Mouse (Mus musculus) cerebellum, adult 2 months (tissue): Measurements from ENCODE around the gene Cryz.

Source experiments
- CTCF ChIP-seq: fragments of 200-500 bp; IDR thresholded peaks from 2 replicates; pipeline ENCODE4 v1.5.1; 2011; ENCODE audit warnings: low read depth, mild to moderate bottlenecking, control low read depth, low read length, moderate library complexity, borderline replicate concordance; ENCODE audit not compliant: insufficient read depth
- POLR2A ChIP-seq: fragments of 200-500 bp; IDR thresholded peaks from 2 replicates; pipeline ENCODE4 v1.6.1; 2011; ENCODE audit warnings: low read length, control low read depth, borderline replicate concordance; ENCODE audit not compliant: insufficient read depth

DNA sequence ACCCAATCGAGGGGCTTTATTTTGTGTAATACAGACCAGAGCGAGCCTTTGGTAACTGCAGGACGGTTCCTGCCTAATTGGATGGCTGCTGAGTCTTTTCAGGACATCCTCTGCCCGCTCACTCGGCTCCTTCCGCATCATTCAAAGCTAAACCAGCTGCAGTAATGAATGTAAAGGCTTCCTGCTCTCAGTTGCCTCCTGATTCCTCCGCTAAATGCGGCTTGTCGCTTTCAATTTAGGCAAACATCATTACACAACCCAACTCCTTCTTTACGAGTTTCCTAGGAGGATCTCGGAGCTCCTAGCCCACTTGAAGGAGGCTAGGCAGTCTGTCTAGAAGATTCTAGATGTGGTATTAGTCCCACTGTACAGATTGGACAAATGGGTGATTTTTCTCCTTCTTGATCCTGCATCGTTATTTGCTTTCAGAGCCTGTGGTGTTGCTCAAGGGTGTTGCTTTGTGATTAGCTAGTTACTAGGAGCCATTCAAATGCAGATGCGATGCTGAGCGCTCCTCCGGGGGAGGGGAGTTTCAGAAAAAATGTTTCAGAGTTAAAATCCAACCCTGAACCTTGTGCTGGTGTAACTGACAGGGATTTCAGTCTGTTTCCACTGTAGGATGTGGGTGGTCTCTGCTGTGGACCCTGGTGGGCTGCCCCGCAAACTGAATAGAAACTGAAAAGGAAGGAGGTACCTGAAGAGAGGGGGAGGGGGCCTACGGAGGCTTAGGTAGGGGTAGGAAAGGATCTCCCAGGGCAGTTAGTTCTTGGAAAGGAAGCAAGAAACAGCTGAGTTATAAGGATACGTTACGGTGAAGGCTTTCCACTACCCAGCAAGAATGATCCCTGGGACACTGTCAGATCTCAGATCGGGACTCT, 48.7 kb upstream of the Cryz start:
- TF ChIP-seq CTCF, result no peak
- no peak for TF ChIP-seq POLR2A
